Mouse (Mus musculus) bone marrow, adult 2 months (tissue): ENCODE data around the gene Hpd. TPM values are rescaled to one million over a fixed set of nuclear protein-coding genes. Genes with fewer than 3 reads are reported as not detected.
"Not testable (repeated sequence)": the region's sequence is repeated elsewhere in the genome, so short reads cannot be mapped to it uniquely, and the experiment has no call there.

Experiments
- H3K27ac ChIP-seq: fragments of 200-500 bp; 2 replicates; pipeline ENCODE4 v1.5.1; 2012; ENCODE audit warnings: low read depth, mild to moderate bottlenecking, control low read depth, inconsistent platforms, low read length; ENCODE audit not compliant: control insufficient read depth, poor library complexity, insufficient read depth
- H3K4me1 ChIP-seq: fragments of 200-500 bp; 2 replicates; pipeline ENCODE4 v1.6.1; 2011; ENCODE audit warnings: low read length; ENCODE audit not compliant: control insufficient read depth, insufficient read depth
- H3K4me3 ChIP-seq: fragments of 200-500 bp; replicated peaks from 2 replicates; pipeline ENCODE3; 2011; ENCODE audit warnings: mild to moderate bottlenecking, low read depth, low read length, control low read depth; ENCODE audit not compliant: control insufficient read depth
- CTCF ChIP-seq: fragments of 200-500 bp; IDR thresholded peaks from 2 replicates; pipeline ENCODE4 v1.5.1; 2011; ENCODE audit warnings: low read length, control low read depth; ENCODE audit not compliant: control insufficient read depth, insufficient read depth
- POLR2A ChIP-seq: fragments of 200-500 bp; IDR thresholded peaks from 2 replicates; pipeline ENCODE4 v1.6.1; 2011; ENCODE audit warnings: low read depth, mild to moderate bottlenecking, control low read depth, low read length, borderline replicate concordance; ENCODE audit not compliant: control insufficient read depth
- WGBS: fragments of 180-500 bp; shearing (Covaris S2); methylation state at CpG from one replicate; pipeline ENCODE4 v1.1.7; 2018; 5-methylcytosine and 5-hydroxymethylcytosine counted together
- polyA plus RNA-seq: library from polyadenylated mRNA; stranded (reverse); fragments of >200 nt; gene quantifications from 2 replicates; pipeline ENCODE4 v1.2.4, GENCODE M21; 2011; ENCODE audit warnings: low replicate concordance; ENCODE audit not compliant: missing spikeins, insufficient read depth, insufficient read length

Hpd gene
- 3.2 and 21.0 TPM in 2 replicates for polyA plus RNA-seq

DNA sequence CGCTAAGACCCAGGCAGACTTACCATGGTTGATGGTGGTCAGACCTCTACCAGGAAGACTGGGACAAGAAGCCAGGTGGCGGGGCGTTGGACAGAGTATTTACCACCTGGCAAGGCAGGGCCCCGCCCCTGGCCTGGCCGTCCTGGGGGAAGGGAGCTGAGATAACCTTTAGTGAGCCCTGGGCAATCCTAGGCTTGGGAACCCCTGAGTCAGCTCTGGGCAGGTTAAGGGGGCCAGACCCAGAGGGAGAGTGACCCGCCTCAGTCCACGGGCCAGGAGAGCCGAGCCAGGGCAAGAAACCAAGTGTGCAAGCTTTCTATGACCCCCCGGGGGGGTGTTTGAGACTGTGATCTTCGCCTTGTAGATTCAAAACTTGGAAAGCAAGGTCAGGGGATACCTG lies at the start of gene Hpd:
Gene Hpd, minus strand, starts transcription at position 77 of the 400 bp plus-strand sequence.
- no peak within 1 kb of the TSS for H3K27ac ChIP-seq
- no peak within 1 kb of the TSS for H3K4me3 ChIP-seq
- 83% methylated on average over 10 of the region's 10 CpGs for WGBS
- TF ChIP-seq CTCF: no peak
- TF ChIP-seq POLR2A: no peak
- H3K4me1 ChIP-seq: no peaks in the 10 kb centered on the region

DNA sequence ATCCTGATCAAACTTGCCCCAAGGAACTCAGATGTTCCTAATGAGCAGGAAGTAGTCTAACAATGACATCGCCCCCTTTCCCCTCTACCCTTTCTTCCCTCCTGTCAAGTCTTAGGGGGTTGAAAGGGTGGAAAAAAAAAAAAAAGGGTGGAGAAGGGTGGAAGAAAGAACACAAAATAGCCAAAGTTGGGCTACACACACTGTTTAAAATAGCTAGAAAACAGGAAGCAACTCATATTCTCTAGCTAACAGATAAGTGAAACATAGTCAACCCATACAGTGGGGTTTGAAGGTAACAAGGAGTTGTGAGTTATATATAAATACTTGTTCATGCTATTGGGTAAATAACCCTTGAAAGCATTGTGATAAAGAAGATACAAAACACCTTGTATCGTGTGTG lies 49.7 kb upstream of the Hpd start:
- H3K4me3 ChIP-seq: no peak overlapping the region
- H3K27ac ChIP-seq: no peak overlapping the region
- peaks cover 5% of the 10 kb centered on the region for H3K4me1 ChIP-seq
- 78% methylated on average over 2 of the region's 2 CpGs for WGBS
- TF ChIP-seq POLR2A (no peak), CTCF (no peak)

GRCm38 (mm10) chr5:123229296-123229695 lies 46.8 kb upstream of the Hpd start:
- TF ChIP-seq CTCF (no peak), POLR2A (no peak)
- peak overlapping the region; percentile 18 for H3K4me3 ChIP-seq
- 85% methylated on average over 6 of the region's 6 CpGs for WGBS
- no peak overlapping the region; the same call in 1 of the 2 replicates for H3K27ac ChIP-seq
- H3K4me1 ChIP-seq: peaks cover 5% of the 10 kb centered on the region

GRCm38 (mm10) chr5:123228524-123228922 lies 46.0 kb upstream of the Hpd start:
- no peak for TF ChIP-seq CTCF
- no peak for TF ChIP-seq POLR2A

DNA sequence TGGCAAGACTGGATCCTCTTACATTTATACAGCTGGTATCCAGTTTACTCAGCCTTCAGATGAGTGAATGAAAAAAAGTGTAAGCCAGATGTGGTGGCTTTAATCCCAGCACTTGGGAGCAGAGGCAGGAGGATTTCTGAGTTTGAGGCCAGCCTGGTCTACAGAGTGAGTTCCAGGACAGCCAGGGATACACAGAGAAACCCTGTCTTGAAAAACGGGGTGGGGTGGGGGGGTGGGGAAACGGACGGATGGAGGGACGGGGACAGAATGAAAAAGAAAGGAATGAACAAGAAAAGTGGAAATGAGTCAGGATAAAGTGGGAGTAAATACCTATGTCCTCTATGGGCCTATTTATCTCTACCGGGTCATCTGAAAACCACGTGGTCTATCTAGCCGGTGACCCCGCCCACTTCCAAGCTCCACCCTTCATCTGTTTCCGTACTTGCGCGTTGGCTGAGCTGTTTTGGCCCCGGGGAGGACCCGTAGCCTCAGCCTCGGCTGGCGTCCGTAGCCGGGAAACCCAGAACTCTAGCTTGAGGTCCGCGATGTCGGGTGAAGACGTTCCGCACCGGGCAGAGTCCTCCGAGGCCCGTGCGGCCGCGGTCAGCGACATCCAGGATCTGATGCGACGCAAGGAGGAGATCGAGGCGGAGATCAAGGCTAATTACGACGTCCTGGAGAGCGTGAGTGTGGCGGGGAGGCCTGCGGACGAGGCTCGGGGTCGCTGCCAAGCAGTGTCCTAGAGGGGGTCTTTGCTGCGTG lies 45.4 kb upstream of the Hpd start:
- peak; percentile 64; the same call in 1 of the 2 replicates for TF ChIP-seq POLR2A
- no peak for TF ChIP-seq CTCF
- 1% methylated on average over 42 of the region's 42 CpGs for WGBS
- peaks cover 6% of the 10 kb centered on the region for H3K4me1 ChIP-seq

More at GRCm38 (mm10) chr5:123228524-123228922, 46.0 kb upstream of the Hpd start:
- Histone ChIP-seq H3K4me1 (peaks cover 5% of the 10 kb centered on the region), H3K27ac (peak overlapping the region; percentile 71; the same call in 1 of the 2 replicates), H3K4me3 (peak overlapping the region; percentile 99)
- WGBS: 5% methylated on average over 15 of the region's 15 CpGs

DNA sequence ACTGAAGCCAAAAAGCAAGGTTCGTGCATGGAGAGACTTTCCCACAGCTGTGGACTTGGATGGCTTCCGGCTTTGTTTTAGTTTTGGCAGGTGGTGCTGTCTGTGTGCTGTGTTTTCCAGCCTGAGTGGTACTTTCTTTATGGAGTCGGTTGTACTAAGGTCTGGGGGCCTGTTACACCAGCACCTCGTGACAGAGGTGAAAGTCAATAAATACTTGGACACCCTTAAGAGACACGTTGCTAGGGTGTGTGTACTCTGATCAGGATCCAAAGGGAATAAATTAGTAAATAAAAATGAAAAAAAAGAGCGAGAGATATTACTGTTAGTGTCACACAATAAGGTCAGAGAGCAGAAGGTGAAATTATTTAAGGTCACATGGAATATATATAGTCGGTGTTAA lies 44.3 kb upstream of the Hpd start:
- TF ChIP-seq POLR2A (no peak), CTCF (no peak)
- WGBS: 92% methylated on average over 7 of the region's 7 CpGs
- Histone ChIP-seq H3K4me1 (peaks cover 7% of the 10 kb centered on the region), H3K4me3 (no peak overlapping the region), H3K27ac (no peak overlapping the region)

More for the DNA sequence above, 45.4 kb upstream of the Hpd start:
- H3K27ac ChIP-seq: peak overlapping the region; percentile 71
- peak overlapping the region; percentile 99 for H3K4me3 ChIP-seq

DNA sequence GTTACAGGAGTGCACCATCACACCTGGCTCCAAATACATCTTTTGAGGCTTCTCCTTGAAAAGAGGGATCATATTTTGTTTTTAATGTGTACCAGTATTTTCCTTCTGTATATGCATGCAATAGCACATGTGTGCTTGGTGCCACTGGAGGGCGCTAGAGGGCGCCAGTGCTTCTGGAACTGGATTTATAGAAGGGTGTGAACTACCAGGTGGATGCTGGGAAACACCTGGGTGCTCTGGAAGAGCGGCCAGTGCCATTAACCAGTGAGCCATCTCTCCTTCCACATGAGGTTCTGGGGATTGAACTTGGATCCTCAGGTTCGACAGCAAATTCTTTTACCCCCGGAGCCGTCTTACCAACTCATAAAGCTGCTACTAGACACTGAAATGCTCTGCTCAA lies 41.3 kb upstream of the Hpd start:
- H3K27ac ChIP-seq, H3K4me3 ChIP-seq, H3K4me1 ChIP-seq: not testable (repeated sequence)
- WGBS: 54% methylated on average over 6 of the region's 6 CpGs

DNA sequence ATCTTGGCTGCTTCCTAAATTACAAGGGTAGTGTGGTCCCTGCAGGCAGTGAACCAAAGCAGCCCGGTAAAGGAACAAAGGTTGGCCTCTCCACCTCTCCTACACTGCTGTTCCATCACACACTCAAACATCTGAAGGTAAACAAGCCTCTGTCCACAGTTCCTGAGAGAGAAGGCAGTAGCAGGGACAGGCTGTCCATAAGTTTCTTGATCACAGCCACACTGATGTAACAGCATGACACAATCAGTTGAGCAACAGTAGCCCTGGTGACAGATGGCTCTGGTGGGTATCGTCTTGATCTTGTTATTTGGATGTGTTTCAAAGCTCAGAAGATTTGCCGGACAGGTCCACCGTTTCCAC lies 40.5 kb upstream of the Hpd start:
- H3K4me3 ChIP-seq: no peak overlapping the region
- TF ChIP-seq CTCF (no peak), POLR2A (no peak)
- peaks cover 2% of the 10 kb centered on the region; the same call in 1 of the 2 replicates for H3K4me1 ChIP-seq
- peak overlapping the region; percentile 61; the same call in 1 of the 2 replicates for H3K27ac ChIP-seq
- WGBS: 15% methylated on average over 4 of the region's 4 CpGs

- H3K4me3 ChIP-seq, H3K27ac ChIP-seq, H3K4me1 ChIP-seq: not testable (repeated sequence)
- WGBS: 48% methylated on average over 4 of the region's 5 CpGs
Measured at GRCm38 (mm10) chr5:123222346-123223050, 40.0 kb upstream of the Hpd start.

DNA sequence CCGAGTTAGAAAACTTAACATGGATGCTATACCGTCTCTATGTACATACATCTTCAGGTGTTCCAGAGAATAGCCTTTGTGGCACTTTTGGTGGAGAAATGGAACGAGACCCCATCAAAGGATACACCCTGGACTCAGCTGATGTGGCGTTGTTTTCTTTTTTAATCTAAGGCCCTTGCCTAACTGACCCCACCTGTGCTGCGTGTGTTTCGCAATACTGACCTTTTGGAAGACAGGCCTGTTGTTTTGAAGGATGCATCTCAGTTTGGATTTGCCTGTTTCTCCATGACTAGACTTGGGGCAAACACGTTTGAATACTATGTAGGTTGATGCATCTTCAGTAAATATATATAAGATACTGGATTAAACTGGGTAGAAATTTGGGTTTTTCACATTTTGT lies 21.1 kb upstream of the Hpd start:
- H3K4me1 ChIP-seq, H3K27ac ChIP-seq, H3K4me3 ChIP-seq: not testable (repeated sequence)
- 82% methylated on average over 7 of the region's 7 CpGs for WGBS

DNA sequence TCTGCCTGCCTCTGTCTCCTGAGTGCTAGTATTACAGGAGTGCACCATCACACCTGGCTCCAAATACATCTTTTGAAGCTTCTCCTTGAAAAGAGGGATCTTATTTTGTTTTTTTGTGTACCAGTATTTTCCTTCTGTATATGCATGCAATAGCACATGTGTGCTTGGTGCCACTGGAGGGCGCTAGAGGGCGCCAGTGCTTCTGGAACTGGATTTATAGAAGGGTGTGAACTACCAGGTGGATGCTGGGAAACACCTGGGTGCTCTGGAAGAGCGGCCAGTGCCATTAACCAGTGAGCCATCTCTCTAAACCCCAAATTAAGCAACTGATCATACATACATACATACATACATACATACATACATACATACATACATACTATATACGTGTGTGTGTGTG lies 20.2 kb upstream of the Hpd start:
- not testable (repeated sequence) for H3K4me1 ChIP-seq, H3K4me3 ChIP-seq, H3K27ac ChIP-seq
- 40% methylated on average over 4 of the region's 4 CpGs for WGBS
